Comparison of ENCODE assay signal across 19 mouse cellular contexts in the genomic region with DNA sequence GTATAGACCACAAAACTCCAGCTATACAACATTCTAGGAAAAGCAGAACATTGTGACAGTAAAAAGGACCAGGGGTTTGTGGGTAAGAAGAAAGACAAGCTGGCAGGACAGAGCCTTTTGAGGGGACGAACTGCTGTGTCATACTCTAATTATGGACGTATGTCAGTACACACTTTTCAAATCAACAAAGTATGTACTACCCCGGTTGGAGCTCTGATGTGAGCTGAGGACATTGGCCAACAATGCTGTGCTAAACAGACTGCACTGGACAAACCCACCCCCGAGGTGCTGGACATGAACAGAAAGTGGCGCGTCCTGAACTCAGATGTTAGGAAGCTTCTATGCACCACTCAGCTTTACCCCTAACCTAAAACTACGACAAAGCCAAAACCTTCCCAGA. TPM values are rescaled to one million over a fixed set of nuclear protein-coding genes. Genes with fewer than 3 reads are reported as not detected.
DNase-seq lines count a peak whose midpoint lies in the region; ATAC-seq and TF ChIP-seq lines count a peak whose summit lies in the region.
"Had no signal": no experiment of that assay in that cellular context is flagged by ENCODE, and none has a peak within 500 bp of the region (broad histone marks: within the 10 kb centered on the region; RNA-seq: fewer than 3 reads in every experiment).

No protein-coding gene starts in this region.

- no peak overlapping the region for H3K4me3 ChIP-seq in forebrain, embryonic 10.5 days
- no peak overlapping the region for H3K4me3 ChIP-seq in forebrain, embryonic 16.5 days (replicated peaks; ENCODE audit: low read length)
- H3K4me3 ChIP-seq in hindbrain, embryonic 10.5 days: no peak overlapping the region
- H3K4me3 ChIP-seq in hindbrain, postnatal 0 days (ENCODE audit: low read length): no peak overlapping the region
- H3K4me3 ChIP-seq in lung, adult 2 months (replicated peaks; ENCODE audit: extremely low read depth, low read depth, low read length): no peak overlapping the region
- no peak overlapping the region for H3K4me3 ChIP-seq in limb, embryonic 13.5 days
- H3K4me3 ChIP-seq: heart, embryonic 13.5 days; limb, embryonic 15.5 days; liver, embryonic 15.5 days; megakaryocyte, embryonic 14.5 days had no signal

- peak overlapping the region; percentile 67; the same call in 1 of the 2 replicates for H3K27ac ChIP-seq in forebrain, embryonic 10.5 days
- H3K27ac ChIP-seq in forebrain, embryonic 16.5 days (ENCODE audit: low read length): no peak overlapping the region
- peak overlapping the region; percentile 84 for H3K27ac ChIP-seq in hindbrain, embryonic 10.5 days
- no peak overlapping the region for H3K27ac ChIP-seq in hindbrain, postnatal 0 days
- H3K27ac ChIP-seq in limb, embryonic 13.5 days: 0 out of 2 replicates have a peak overlapping the region, but pooled peaks have one; percentile 6
- H3K27ac ChIP-seq: heart, embryonic 13.5 days; kidney, postnatal 0 days; limb, embryonic 15.5 days; liver, embryonic 15.5 days had no signal

- H3K9ac ChIP-seq in forebrain, embryonic 16.5 days (replicated peaks; ENCODE audit: low read depth, low read length): no peak overlapping the region
- H3K9ac ChIP-seq in hindbrain, postnatal 0 days (replicated peaks; ENCODE audit: low read length): no peak overlapping the region
- no peak overlapping the region for H3K9ac ChIP-seq in limb, embryonic 13.5 days
- H3K9ac ChIP-seq: heart, embryonic 13.5 days; limb, embryonic 15.5 days; liver, embryonic 15.5 days had no signal

- WGBS in forebrain, embryonic 10.5 days: 92% methylated on average over 7 of the region's 7 CpGs
- 86% methylated on average over 7 of the region's 7 CpGs for WGBS in forebrain, embryonic 16.5 days
- 88% methylated on average over 7 of the region's 7 CpGs for WGBS in hindbrain, embryonic 10.5 days
- WGBS in hindbrain, postnatal 0 days: 82% methylated on average over 7 of the region's 7 CpGs
- 69% methylated on average over 7 of the region's 7 CpGs for WGBS in lung, adult 2 months
- 85% methylated on average over 7 of the region's 7 CpGs for WGBS in limb, embryonic 13.5 days

- DNase-seq in forebrain, embryonic 10.5 days (ENCODE audit: extremely low spot score, low spot score): no peak
- DNase-seq in hindbrain, embryonic 10.5 days (ENCODE audit: low spot score): no peak
- no peak for DNase-seq in hindbrain, postnatal 0 days (ENCODE audit: low spot score)
- DNase-seq in lung, postnatal 10 days: peak; percentile 33
- DNase-seq in lung, adult 2 months: no peak
- DNase-seq in spleen, adult 12 weeks (ENCODE audit: low spot score): no peak
- DNase-seq: adrenal gland, adult 8-10 months; cerebellum, adult 9-10 months; kidney, adult 18-20 months; right cerebral cortex, adult 18-20 months; thymus, postnatal 14 days had no signal

- peaks cover 36% of the 10 kb centered on the region for H3K4me1 ChIP-seq in forebrain, embryonic 10.5 days
- peaks cover 21% of the 10 kb centered on the region for H3K4me1 ChIP-seq in forebrain, embryonic 16.5 days (replicated peaks; ENCODE audit: control insufficient read depth, insufficient read depth, low read length)
- H3K4me1 ChIP-seq in hindbrain, embryonic 10.5 days (replicated peaks): peaks cover 37% of the 10 kb centered on the region
- H3K4me1 ChIP-seq in hindbrain, postnatal 0 days (ENCODE audit: insufficient read depth, low read length): no peaks in the 10 kb centered on the region; the same call in 1 of the 2 replicates
- peaks cover 10% of the 10 kb centered on the region for H3K4me1 ChIP-seq in lung, adult 2 months (ENCODE audit: control insufficient read depth, insufficient read depth, low read length)
- peaks cover 17% of the 10 kb centered on the region for H3K4me1 ChIP-seq in limb, embryonic 13.5 days

- no peak for TF ChIP-seq POLR2A in lung, adult 2 months (IDR thresholded peaks at IDR 0.05; ENCODE audit: borderline replicate concordance, extremely low read depth, low read depth, low read length)

- H3K4me2 ChIP-seq in forebrain, embryonic 16.5 days (ENCODE audit: low read length): no peak overlapping the region
- no peak overlapping the region for H3K4me2 ChIP-seq in hindbrain, postnatal 0 days (ENCODE audit: low read depth, low read length)
- H3K4me2 ChIP-seq in limb, embryonic 13.5 days (replicated peaks): no peak overlapping the region
- H3K4me2 ChIP-seq: heart, embryonic 13.5 days; limb, embryonic 15.5 days; liver, embryonic 15.5 days had no signal

- H3K27me3 ChIP-seq in forebrain, embryonic 10.5 days (ENCODE audit: poor library complexity, severe bottlenecking): no peaks in the 10 kb centered on the region
- no peaks in the 10 kb centered on the region for H3K27me3 ChIP-seq in forebrain, embryonic 16.5 days (replicated peaks; ENCODE audit: control insufficient read depth, insufficient read depth, low read length)
- no peaks in the 10 kb centered on the region for H3K27me3 ChIP-seq in hindbrain, embryonic 10.5 days (ENCODE audit: insufficient read depth, poor library complexity, severe bottlenecking)
- H3K27me3 ChIP-seq in hindbrain, postnatal 0 days (ENCODE audit: insufficient read depth, low read length): no peaks in the 10 kb centered on the region
- H3K27me3 ChIP-seq in limb, embryonic 13.5 days: no peaks in the 10 kb centered on the region
- H3K27me3 ChIP-seq: heart, embryonic 13.5 days; limb, embryonic 15.5 days; liver, embryonic 15.5 days; Patski had no signal

- no peak for ATAC-seq in forebrain, embryonic 16.5 days
- ATAC-seq in hindbrain, postnatal 0 days: no peak
- no peak for ATAC-seq in limb, embryonic 13.5 days (ENCODE audit: low FRiP score, low read depth)
- ATAC-seq: Patski had no signal

- no peak for TF ChIP-seq CTCF in hindbrain, postnatal 0 days (IDR thresholded peaks at IDR 0.05; ENCODE audit: low read depth)
- TF ChIP-seq CTCF in lung, adult 2 months (IDR thresholded peaks at IDR 0.05; ENCODE audit: insufficient read depth, low read length): no peak

- no peaks in the 10 kb centered on the region for H3K36me3 ChIP-seq in forebrain, embryonic 10.5 days (replicated peaks)
- H3K36me3 ChIP-seq in forebrain, embryonic 16.5 days (ENCODE audit: control insufficient read depth, insufficient read depth): no peaks in the 10 kb centered on the region
- no peaks in the 10 kb centered on the region for H3K36me3 ChIP-seq in hindbrain, embryonic 10.5 days
- no peaks in the 10 kb centered on the region for H3K36me3 ChIP-seq in hindbrain, postnatal 0 days (ENCODE audit: insufficient read depth, low read length)
- H3K36me3 ChIP-seq in limb, embryonic 13.5 days: no peaks in the 10 kb centered on the region
- H3K36me3 ChIP-seq: limb, embryonic 15.5 days; liver, embryonic 15.5 days had no signal

- H3K9me3 ChIP-seq in forebrain, embryonic 10.5 days: no peaks in the 10 kb centered on the region
- no peaks in the 10 kb centered on the region for H3K9me3 ChIP-seq in forebrain, embryonic 16.5 days (ENCODE audit: control insufficient read depth, low read length)
- H3K9me3 ChIP-seq in hindbrain, embryonic 10.5 days: no peaks in the 10 kb centered on the region
- no peaks in the 10 kb centered on the region for H3K9me3 ChIP-seq in hindbrain, postnatal 0 days (ENCODE audit: low read length)
- H3K9me3 ChIP-seq in limb, embryonic 13.5 days: no peaks in the 10 kb centered on the region
- H3K9me3 ChIP-seq: heart, embryonic 13.5 days; limb, embryonic 15.5 days; liver, embryonic 15.5 days; megakaryocyte, embryonic 14.5 days had no signal

RNA-seq across cellular contexts. Expression of gene Hhat, which starts 14.3 kb away (rescaled TPM):
- polyA plus RNA-seq in forebrain, embryonic 10.5 days (2016; fragmentation: Nextera tagmentation; extraction: Ambion mirVana): 7.2 and 7.6 TPM in 2 replicates
- 3.6 and 4.2 TPM in 2 replicates for polyA plus RNA-seq in forebrain, embryonic 16.5 days (2015; fragmentation: Nextera tagmentation; extraction: Ambion mirVana)
- 8.1 and 8.9 TPM in 2 replicates for polyA plus RNA-seq in hindbrain, embryonic 10.5 days (2016; fragmentation: Nextera tagmentation; extraction: Ambion mirVana)
- total RNA-seq in hindbrain, postnatal 0 days (2014; rRNA removed): 5.4 and 6.9 TPM in 2 replicates
- 3.5 and 3.7 TPM in 2 replicates for polyA plus RNA-seq in hindbrain, postnatal 0 days (2015; fragmentation: Nextera tagmentation; extraction: Ambion mirVana)
- polyA plus RNA-seq in lung, adult 2 months (2012; rRNA removed): 2.5 and 2.7 TPM in 2 replicates
- polyA plus RNA-seq in limb, embryonic 13.5 days (2015; fragmentation: Nextera tagmentation; extraction: Ambion mirVana): 10.3 and 10.6 TPM in 2 replicates

Comparison
In these comparisons a context has a peak if more than half of its experiments do, and no peak if none do; other contexts are left out.
1. H3K27ac ChIP-seq: peak in forebrain, embryonic 10.5 days (single experiment), hindbrain, embryonic 10.5 days (single experiment) and limb, embryonic 13.5 days (single experiment); none in forebrain, embryonic 16.5 days (single experiment) and hindbrain, postnatal 0 days (single experiment).